19 mouse cellular contexts compared by ENCODE assay signal in genomic region chr13:79142903-79143302, GRCm38 (mm10).
DNase-seq lines count a peak whose midpoint lies in the region; ATAC-seq and TF ChIP-seq lines count a peak whose summit lies in the region.
"Had no signal": no experiment of that assay in that cellular context is flagged by ENCODE, and none has a peak within 500 bp of the region (broad histone marks: within the 10 kb centered on the region; RNA-seq: fewer than 3 reads in every experiment).

No protein-coding gene starts in this region.

- no peak for TF ChIP-seq POLR2A in limb, embryonic 14.5 days (IDR thresholded peaks at IDR 0.05; ENCODE audit: borderline replicate concordance, extremely low read depth, insufficient read depth, insufficient read length)

- no peak overlapping the region for H3K9ac ChIP-seq in forebrain, embryonic 16.5 days (replicated peaks; ENCODE audit: low read depth, low read length)
- no peak overlapping the region for H3K9ac ChIP-seq in limb, embryonic 14.5 days (ENCODE audit: low read depth, low read length, severe bottlenecking)
- H3K9ac ChIP-seq in neural tube, embryonic 14.5 days (replicated peaks; ENCODE audit: low read depth, low read length) = no peak overlapping the region
- H3K9ac ChIP-seq: heart, embryonic 13.5 days; limb, embryonic 12.5 days; liver, embryonic 13.5 days; neural tube, embryonic 13.5 days had no signal

- no peaks in the 10 kb centered on the region; the same call in 1 of the 2 replicates for H3K4me1 ChIP-seq in forebrain, embryonic 16.5 days (replicated peaks; ENCODE audit: control insufficient read depth, insufficient read depth, low read length)
- peaks cover under 1% of the 10 kb centered on the region for H3K4me1 ChIP-seq in forebrain, embryonic 10.5 days
- no peaks in the 10 kb centered on the region for H3K4me1 ChIP-seq in limb, embryonic 14.5 days (ENCODE audit: control insufficient read depth, insufficient read depth, low read length)
- H3K4me1 ChIP-seq in limb, embryonic 10.5 days = 0 out of 2 replicates have a peak, but pooled peaks cover 4% of the 10 kb centered on the region
- no peaks in the 10 kb centered on the region for H3K4me1 ChIP-seq in neural tube, embryonic 14.5 days (ENCODE audit: control insufficient read depth, insufficient read depth, low read length)
- H3K4me1 ChIP-seq: heart, embryonic 13.5 days; limb, embryonic 12.5 days; liver, embryonic 13.5 days; neural tube, embryonic 13.5 days had no signal

- ATAC-seq in forebrain, embryonic 16.5 days = peak; percentile 52
- no peak for ATAC-seq in limb, embryonic 14.5 days (ENCODE audit: low FRiP score, low read depth)
- ATAC-seq in neural tube, embryonic 14.5 days (ENCODE audit: low read depth) = peak; percentile 61
- ATAC-seq: hindbrain, embryonic 16.5 days had no signal

- no peaks in the 10 kb centered on the region for H3K36me3 ChIP-seq in forebrain, embryonic 16.5 days (ENCODE audit: control insufficient read depth, insufficient read depth)
- H3K36me3 ChIP-seq in forebrain, embryonic 10.5 days (replicated peaks) = no peaks in the 10 kb centered on the region
- no peaks in the 10 kb centered on the region for H3K36me3 ChIP-seq in limb, embryonic 14.5 days (ENCODE audit: control insufficient read depth, insufficient read depth, low read length)
- no peaks in the 10 kb centered on the region for H3K36me3 ChIP-seq in limb, embryonic 10.5 days
- no peaks in the 10 kb centered on the region for H3K36me3 ChIP-seq in neural tube, embryonic 14.5 days (ENCODE audit: control insufficient read depth, insufficient read depth, low read length)
- H3K36me3 ChIP-seq: heart, embryonic 13.5 days; limb, embryonic 12.5 days; liver, embryonic 13.5 days; neural tube, embryonic 13.5 days had no signal

- H3K9me3 ChIP-seq in forebrain, embryonic 16.5 days (ENCODE audit: control insufficient read depth, low read length) = no peaks in the 10 kb centered on the region
- H3K9me3 ChIP-seq in forebrain, embryonic 10.5 days = no peaks in the 10 kb centered on the region
- H3K9me3 ChIP-seq in limb, embryonic 14.5 days (ENCODE audit: control insufficient read depth, low read length) = no peaks in the 10 kb centered on the region
- H3K9me3 ChIP-seq in limb, embryonic 10.5 days (replicated peaks) = no peaks in the 10 kb centered on the region
- H3K9me3 ChIP-seq in neural tube, embryonic 14.5 days (ENCODE audit: control insufficient read depth, low read length) = no peaks in the 10 kb centered on the region
- H3K9me3 ChIP-seq: heart, embryonic 13.5 days; limb, embryonic 12.5 days; liver, embryonic 13.5 days; neural tube, embryonic 13.5 days had no signal

- WGBS in forebrain, embryonic 16.5 days = 27% methylated on average over 1 of the region's 1 CpGs
- WGBS in forebrain, embryonic 10.5 days = 84% methylated on average over 1 of the region's 1 CpGs
- WGBS in limb, embryonic 14.5 days = 33% methylated on average over 1 of the region's 1 CpGs
- 81% methylated on average over 1 of the region's 1 CpGs for WGBS in limb, embryonic 10.5 days
- 36% methylated on average over 1 of the region's 1 CpGs for WGBS in neural tube, embryonic 14.5 days

- H3K27me3 ChIP-seq in forebrain, embryonic 16.5 days (replicated peaks; ENCODE audit: control insufficient read depth, insufficient read depth, low read length) = no peaks in the 10 kb centered on the region
- no peaks in the 10 kb centered on the region for H3K27me3 ChIP-seq in forebrain, embryonic 10.5 days (ENCODE audit: poor library complexity, severe bottlenecking)
- no peaks in the 10 kb centered on the region for H3K27me3 ChIP-seq in limb, embryonic 14.5 days (ENCODE audit: control insufficient read depth, insufficient read depth, low read length)
- no peaks in the 10 kb centered on the region for H3K27me3 ChIP-seq in limb, embryonic 10.5 days (ENCODE audit: low read depth, poor library complexity, severe bottlenecking)
- H3K27me3 ChIP-seq in neural tube, embryonic 14.5 days (ENCODE audit: control insufficient read depth, insufficient read depth, low read length) = no peaks in the 10 kb centered on the region
- H3K27me3 ChIP-seq: heart, embryonic 13.5 days; limb, embryonic 12.5 days; liver, embryonic 13.5 days; neural tube, embryonic 13.5 days had no signal

- no peak overlapping the region for H3K27ac ChIP-seq in forebrain, embryonic 16.5 days (ENCODE audit: low read length)
- H3K27ac ChIP-seq in forebrain, embryonic 10.5 days = no peak overlapping the region
- no peak overlapping the region for H3K27ac ChIP-seq in limb, embryonic 14.5 days (replicated peaks; ENCODE audit: low read depth, low read length)
- no peak overlapping the region for H3K27ac ChIP-seq in limb, embryonic 10.5 days
- H3K27ac ChIP-seq in neural tube, embryonic 14.5 days (ENCODE audit: low read depth, low read length) = no peak overlapping the region
- H3K27ac ChIP-seq: heart, embryonic 13.5 days; limb, embryonic 12.5 days; liver, embryonic 13.5 days; neural tube, embryonic 13.5 days had no signal

- H3K4me3 ChIP-seq in forebrain, embryonic 16.5 days (replicated peaks; ENCODE audit: low read length) = no peak overlapping the region
- no peak overlapping the region for H3K4me3 ChIP-seq in forebrain, embryonic 10.5 days
- no peak overlapping the region for H3K4me3 ChIP-seq in limb, embryonic 14.5 days (replicated peaks; ENCODE audit: low read length)
- H3K4me3 ChIP-seq in limb, embryonic 10.5 days = no peak overlapping the region
- H3K4me3 ChIP-seq in neural tube, embryonic 14.5 days (ENCODE audit: low read depth, low read length) = no peak overlapping the region
- H3K4me3 ChIP-seq: heart, embryonic 13.5 days; limb, embryonic 12.5 days; liver, embryonic 13.5 days; neural tube, embryonic 13.5 days had no signal

- DNase-seq in forebrain, embryonic 10.5 days (ENCODE audit: extremely low spot score, low spot score) = no peak
- DNase-seq in limb, embryonic 14.5 days (ENCODE audit: low spot score) = peak; percentile 33
- DNase-seq in limb, embryonic 10.5 days (ENCODE audit: low spot score) = no peak
- DNase-seq in neural tube, embryonic 10.5 days (ENCODE audit: extremely low spot score, low spot score) = no peak
- DNase-seq in B cell, adult 2 months = no peak
- no peak for DNase-seq in T-cell, adult 2 months (ENCODE audit: low spot score)
- DNase-seq: cerebellum, adult 9-10 months; gastrocnemius, postnatal 10 days; heart, adult 11 months; kidney, adult 2 months; liver, embryonic 13.5 days; lung, postnatal 4 days; thymus, adult 2 months had no signal

- no peak overlapping the region for H3K4me2 ChIP-seq in forebrain, embryonic 16.5 days (ENCODE audit: low read length)
- H3K4me2 ChIP-seq in limb, embryonic 14.5 days (replicated peaks; ENCODE audit: low read depth, low read length, severe bottlenecking) = no peak overlapping the region
- no peak overlapping the region for H3K4me2 ChIP-seq in neural tube, embryonic 14.5 days (ENCODE audit: low read depth, low read length)
- H3K4me2 ChIP-seq: heart, embryonic 13.5 days; limb, embryonic 12.5 days; liver, embryonic 13.5 days; neural tube, embryonic 13.5 days had no signal
